Mouse (Mus musculus): ENCODE data around the gene Itpr2. TPM values are rescaled to one million over a fixed set of nuclear protein-coding genes. Genes with fewer than 3 reads are reported as not detected.

Itpr2 gene
- polyA plus RNA-seq, 1 experiment from 2014 or later = 8.2 TPM

DNA sequence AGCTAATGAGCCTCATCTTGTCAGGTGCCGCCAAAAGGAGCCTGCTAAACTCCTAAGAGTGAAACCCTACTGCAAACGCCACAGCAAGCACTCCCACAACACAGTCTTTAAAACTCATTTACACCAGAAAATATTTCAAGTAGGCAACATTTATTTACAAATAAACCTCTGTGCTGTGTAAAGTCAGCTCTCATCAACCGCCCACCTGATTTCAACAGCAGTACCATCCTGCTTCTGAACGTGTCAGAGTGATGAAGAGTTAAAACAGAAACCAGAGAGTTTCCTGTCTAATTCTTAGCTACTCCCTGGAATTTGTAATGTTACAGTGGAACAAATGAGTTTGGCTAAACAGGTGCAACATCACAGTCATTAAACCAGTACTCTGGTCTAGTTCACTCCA, 4.2 kb downstream of the Itpr2 start:
- H3K36me3 ChIP-seq (ENCODE audit: inconsistent target) = no peaks in the 10 kb centered on the region
- H3K27ac ChIP-seq = no peak overlapping the region
- no peaks in the 10 kb centered on the region; the same call in 1 of the 2 replicates for H3K79me2 ChIP-seq (ENCODE audit: inconsistent target)
- no peak overlapping the region for H3K4me3 ChIP-seq (ENCODE audit: inconsistent target)
- 84% methylated on average over 4 of the region's 4 CpGs for WGBS (ENCODE audit: missing documents)

DNA sequence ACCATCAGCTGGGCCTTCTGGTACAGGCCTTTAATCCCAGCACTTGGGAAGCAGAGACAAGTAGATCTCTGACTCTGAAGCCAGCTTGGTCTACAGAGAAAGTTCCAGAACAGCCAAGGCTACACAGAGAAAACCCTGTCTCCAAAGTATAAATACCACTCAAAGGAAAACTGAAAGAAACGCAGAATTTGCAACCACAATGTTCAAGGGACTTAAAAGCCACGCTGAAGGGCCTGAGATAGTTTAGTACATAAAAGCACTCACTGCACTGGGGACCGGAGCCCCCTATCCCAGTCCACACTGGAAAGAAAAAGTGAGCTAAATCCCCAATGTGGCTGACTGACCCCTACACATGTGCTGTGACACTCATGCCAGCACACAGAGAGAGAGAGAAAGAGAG, 4.6 kb downstream of the Itpr2 start:
- Histone ChIP-seq H3K4me3 (ENCODE audit: inconsistent target) (no peak overlapping the region), H3K27ac (no peak overlapping the region), H3K36me3 (ENCODE audit: inconsistent target) (no peaks in the 10 kb centered on the region), H3K79me2 (ENCODE audit: inconsistent target) (no peaks in the 10 kb centered on the region; the same call in 1 of the 2 replicates)
- WGBS (ENCODE audit: missing documents) = 64% methylated on average over 3 of the region's 3 CpGs

DNA sequence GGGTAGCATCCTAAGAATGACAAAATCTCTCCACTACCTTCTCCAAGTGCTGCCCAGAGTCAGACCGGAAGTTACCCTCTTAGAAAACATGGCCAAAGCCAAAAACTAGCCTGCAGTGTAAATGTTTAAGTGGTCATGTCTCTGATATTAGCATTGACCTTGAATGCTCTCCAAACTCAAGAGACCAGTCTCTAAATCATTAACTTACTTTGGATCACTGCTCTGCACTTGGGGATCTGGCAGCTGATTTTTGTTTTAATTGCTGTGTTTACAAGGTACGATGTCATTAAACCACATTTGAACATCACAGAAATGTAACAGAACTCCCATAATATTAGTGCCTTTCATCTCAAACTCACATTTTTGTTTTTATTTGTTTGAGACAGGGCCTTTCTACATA, 10.3 kb downstream of the Itpr2 start:
- WGBS (ENCODE audit: missing documents) = 97% methylated on average over 2 of the region's 2 CpGs

GRCm38 (mm10) chr6:146490416-146490960, 11.5 kb downstream of the Itpr2 start:
- WGBS (ENCODE audit: missing documents) = 85% methylated on average over 9 of the region's 9 CpGs
- H3K27ac ChIP-seq = no peak overlapping the region
- H3K4me3 ChIP-seq (ENCODE audit: inconsistent target) = no peak overlapping the region
- H3K36me3 ChIP-seq (ENCODE audit: inconsistent target) = no peaks in the 10 kb centered on the region
- no peaks in the 10 kb centered on the region for H3K79me2 ChIP-seq (ENCODE audit: inconsistent target)

More for the DNA sequence above, 10.3 kb downstream of the Itpr2 start:
- Histone ChIP-seq H3K27ac (no peak overlapping the region), H3K36me3 (ENCODE audit: inconsistent target) (no peaks in the 10 kb centered on the region), H3K4me3 (ENCODE audit: inconsistent target) (no peak overlapping the region), H3K79me2 (ENCODE audit: inconsistent target) (no peaks in the 10 kb centered on the region)

DNA sequence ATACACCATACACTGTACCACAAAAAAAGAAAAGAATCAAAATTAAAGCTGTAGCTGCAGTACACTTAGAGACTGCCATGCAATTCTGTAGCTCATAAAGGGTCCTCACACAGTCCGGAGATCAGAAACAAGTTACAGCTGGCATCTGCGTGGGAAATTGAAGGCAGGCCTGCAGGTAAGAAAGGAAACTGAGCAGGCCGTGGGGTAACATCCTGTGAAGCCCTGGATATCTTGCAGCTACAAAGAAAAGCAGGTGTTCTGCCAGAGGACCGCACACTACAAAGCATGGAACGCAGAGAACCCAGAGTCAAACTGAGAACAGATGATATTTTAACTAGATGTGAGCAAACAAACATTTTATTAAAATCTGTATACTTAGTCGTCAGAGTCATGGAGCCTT, 12.2 kb downstream of the Itpr2 start:
- no peak overlapping the region for H3K27ac ChIP-seq
- H3K4me3 ChIP-seq (ENCODE audit: inconsistent target) = no peak overlapping the region
- 91% methylated on average over 6 of the region's 6 CpGs for WGBS (ENCODE audit: missing documents)
- no peaks in the 10 kb centered on the region for H3K36me3 ChIP-seq (ENCODE audit: inconsistent target)
- no peaks in the 10 kb centered on the region for H3K79me2 ChIP-seq (ENCODE audit: inconsistent target)

DNA sequence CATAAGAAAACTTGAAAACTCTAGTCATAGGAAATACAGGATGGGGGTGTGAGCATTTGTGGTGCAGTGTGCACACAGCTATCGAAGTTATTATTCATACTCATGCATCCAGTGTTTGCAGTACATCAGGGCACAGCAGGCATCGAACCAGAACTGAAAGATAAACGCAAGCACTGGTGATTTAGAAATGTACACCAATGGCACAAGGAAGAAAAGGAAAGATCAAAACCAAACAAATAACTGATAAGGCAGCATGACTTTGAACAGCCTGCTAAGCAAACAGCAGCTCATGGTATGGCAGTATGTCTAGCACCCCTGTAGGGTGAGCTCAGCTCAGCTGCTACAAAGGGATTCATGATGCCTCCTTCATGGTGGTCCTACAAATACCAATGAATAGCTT, 13.3 kb downstream of the Itpr2 start:
- 98% methylated on average over 3 of the region's 3 CpGs for WGBS (ENCODE audit: missing documents)

DNA sequence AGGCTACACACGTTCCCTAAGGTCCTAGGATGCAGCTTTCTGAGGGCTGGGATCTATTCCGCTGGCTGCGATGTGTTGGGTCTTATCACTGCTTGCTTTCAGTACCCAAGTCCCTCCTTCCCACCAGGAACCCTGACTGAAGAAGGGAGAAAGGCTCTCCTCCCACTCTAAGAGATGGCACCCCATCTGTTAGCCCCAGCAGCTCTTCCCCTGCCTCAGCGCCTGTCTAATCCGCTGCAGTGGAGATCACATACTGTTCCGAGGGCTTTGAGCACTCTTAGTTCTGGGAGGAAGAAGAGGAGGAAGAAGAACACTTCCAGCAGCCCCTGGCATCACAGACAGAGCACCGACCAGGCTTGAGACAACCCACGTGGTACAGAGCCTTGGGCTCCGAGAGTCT, 14.9 kb downstream of the Itpr2 start:
- no peak overlapping the region for H3K27ac ChIP-seq
- 94% methylated on average over 9 of the region's 9 CpGs for WGBS (ENCODE audit: missing documents)

More for the DNA sequence above, 13.3 kb downstream of the Itpr2 start:
- H3K27ac ChIP-seq = no peak overlapping the region
- H3K4me3 ChIP-seq (ENCODE audit: inconsistent target) = no peak overlapping the region
- H3K36me3 ChIP-seq (ENCODE audit: inconsistent target) = no peaks in the 10 kb centered on the region
- H3K79me2 ChIP-seq (ENCODE audit: inconsistent target) = no peaks in the 10 kb centered on the region

GRCm38 (mm10) chr6:146486073-146486472, 15.9 kb downstream of the Itpr2 start:
- WGBS (ENCODE audit: missing documents) = 53% methylated on average over 4 of the region's 4 CpGs
- H3K4me3 ChIP-seq (ENCODE audit: inconsistent target) = no peak overlapping the region
- H3K27ac ChIP-seq = no peak overlapping the region
- H3K79me2 ChIP-seq (ENCODE audit: inconsistent target) = no peaks in the 10 kb centered on the region
- no peaks in the 10 kb centered on the region for H3K36me3 ChIP-seq (ENCODE audit: inconsistent target)

More for the DNA sequence above, 14.9 kb downstream of the Itpr2 start:
- Histone ChIP-seq H3K36me3 (ENCODE audit: inconsistent target) (no peaks in the 10 kb centered on the region), H3K79me2 (ENCODE audit: inconsistent target) (no peaks in the 10 kb centered on the region), H3K4me3 (ENCODE audit: inconsistent target) (no peak overlapping the region)

GRCm38 (mm10) chr6:146481441-146481840, 20.6 kb downstream of the Itpr2 start:
- no peaks in the 10 kb centered on the region for H3K79me2 ChIP-seq (ENCODE audit: inconsistent target)
- H3K27ac ChIP-seq = no peak overlapping the region
- WGBS (ENCODE audit: missing documents) = 55% methylated on average over 6 of the region's 6 CpGs
- H3K4me3 ChIP-seq (ENCODE audit: inconsistent target) = no peak overlapping the region
- no peaks in the 10 kb centered on the region for H3K36me3 ChIP-seq (ENCODE audit: inconsistent target)

GRCm38 (mm10) chr6:146480925-146481324, 21.1 kb downstream of the Itpr2 start:
- 88% methylated on average over 3 of the region's 3 CpGs for WGBS (ENCODE audit: missing documents)

GRCm38 (mm10) chr6:146478888-146479683, 22.9 kb downstream of the Itpr2 start:
- no peak overlapping the region for H3K27ac ChIP-seq
- no peak overlapping the region for H3K4me3 ChIP-seq (ENCODE audit: inconsistent target)
- no peaks in the 10 kb centered on the region for H3K79me2 ChIP-seq (ENCODE audit: inconsistent target)
- no peaks in the 10 kb centered on the region for H3K36me3 ChIP-seq (ENCODE audit: inconsistent target)
- 64% methylated on average over 5 of the region's 5 CpGs for WGBS (ENCODE audit: missing documents)

More at GRCm38 (mm10) chr6:146480925-146481324, 21.1 kb downstream of the Itpr2 start:
- Histone ChIP-seq H3K36me3 (ENCODE audit: inconsistent target) (no peaks in the 10 kb centered on the region), H3K27ac (no peak overlapping the region), H3K79me2 (ENCODE audit: inconsistent target) (no peaks in the 10 kb centered on the region), H3K4me3 (ENCODE audit: inconsistent target) (no peak overlapping the region)

DNA sequence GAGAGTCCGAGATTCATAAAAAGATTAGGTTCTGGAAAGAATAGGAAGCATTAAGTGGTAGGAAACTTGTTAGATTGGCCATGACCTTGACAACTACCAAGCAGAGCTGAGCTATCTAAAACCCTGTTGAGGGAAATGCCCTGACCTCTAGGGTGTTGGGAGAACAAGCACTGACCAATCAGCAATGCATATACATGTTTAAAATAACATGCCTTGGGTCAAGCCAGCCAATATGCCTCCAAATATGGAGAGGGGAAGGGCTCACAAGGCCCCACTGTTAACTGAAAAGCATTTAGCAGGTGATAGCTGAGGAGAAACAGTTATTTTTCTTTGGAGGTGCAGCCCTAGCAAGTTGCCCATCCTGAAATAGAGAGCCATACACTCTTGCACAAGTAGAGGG, 25.2 kb downstream of the Itpr2 start:
- no peak overlapping the region for H3K4me3 ChIP-seq (ENCODE audit: inconsistent target)
- H3K36me3 ChIP-seq (ENCODE audit: inconsistent target) = no peaks in the 10 kb centered on the region
- WGBS (ENCODE audit: missing documents) = 90% methylated on average over 1 of the region's 1 CpGs
- H3K79me2 ChIP-seq (ENCODE audit: inconsistent target) = no peaks in the 10 kb centered on the region
- no peak overlapping the region for H3K27ac ChIP-seq

- Histone ChIP-seq H3K36me3 (ENCODE audit: inconsistent target) (no peaks in the 10 kb centered on the region), H3K79me2 (ENCODE audit: inconsistent target) (no peaks in the 10 kb centered on the region), H3K4me3 (ENCODE audit: inconsistent target) (no peak overlapping the region), H3K27ac (no peak overlapping the region)
- WGBS (ENCODE audit: missing documents) = 95% methylated on average over 4 of the region's 4 CpGs
Observed at GRCm38 (mm10) chr6:146474166-146474565, 27.9 kb downstream of the Itpr2 start.

GRCm38 (mm10) chr6:146473216-146473955, 28.6 kb downstream of the Itpr2 start:
- 90% methylated on average over 6 of the region's 6 CpGs for WGBS (ENCODE audit: missing documents)
- H3K36me3 ChIP-seq (ENCODE audit: inconsistent target) = no peaks in the 10 kb centered on the region

DNA sequence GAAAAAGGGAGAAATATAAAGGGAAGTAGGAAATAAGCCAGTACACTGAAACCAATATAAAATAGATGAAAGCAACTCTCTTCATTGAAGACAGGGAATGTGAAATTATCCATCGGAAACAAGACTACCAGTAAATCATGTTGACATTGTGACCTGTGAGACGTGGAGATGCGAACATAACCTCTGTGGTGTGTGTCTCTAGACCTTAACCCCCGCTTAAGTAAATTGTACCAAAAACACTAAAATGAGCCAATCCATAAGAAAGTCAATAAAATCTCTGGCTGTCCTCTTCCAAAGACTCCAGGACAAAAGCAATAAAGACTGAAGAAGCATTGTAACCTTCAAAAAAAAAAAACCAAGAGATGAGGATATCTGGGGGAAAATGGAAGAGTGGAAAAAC, 31.6 kb downstream of the Itpr2 start:
- peaks cover 4% of the 10 kb centered on the region; the same call in 1 of the 2 replicates for H3K36me3 ChIP-seq (ENCODE audit: inconsistent target)
- WGBS (ENCODE audit: missing documents) = 95% methylated on average over 4 of the region's 4 CpGs
- H3K27ac ChIP-seq = no peak overlapping the region
- no peaks in the 10 kb centered on the region for H3K79me2 ChIP-seq (ENCODE audit: inconsistent target)
- no peak overlapping the region for H3K4me3 ChIP-seq (ENCODE audit: inconsistent target)

More at GRCm38 (mm10) chr6:146473216-146473955, 28.6 kb downstream of the Itpr2 start:
- Histone ChIP-seq H3K27ac (no peak overlapping the region), H3K79me2 (ENCODE audit: inconsistent target) (no peaks in the 10 kb centered on the region), H3K4me3 (ENCODE audit: inconsistent target) (no peak overlapping the region)

Data from macrophage (primary cell).